Mouse (Mus musculus) ES-Bruce4 (cell line): ENCODE data around the gene Olfr1383. TPM values are rescaled to one million over a fixed set of nuclear protein-coding genes. Genes with fewer than 3 reads are reported as not detected.
"Not testable (repeated sequence)": the region's sequence is repeated elsewhere in the genome, so short reads cannot be mapped to it uniquely, and the experiment has no call there.

Source experiments
- H3K27ac ChIP-seq: 2 replicates; pipeline ENCODE4 v1.5.1; 2012; ENCODE audit warnings: low read length, inconsistent platforms; ENCODE audit not compliant: insufficient read depth
- H3K27me3 ChIP-seq: 2 replicates; pipeline ENCODE4 v1.6.1; 2012; ENCODE audit warnings: mild to moderate bottlenecking, low read length, inconsistent platforms; ENCODE audit not compliant: control insufficient read depth, poor library complexity, insufficient read depth, severe bottlenecking
- H3K36me3 ChIP-seq: 2 replicates; pipeline ENCODE4 v1.6.1; 2012; ENCODE audit warnings: inconsistent platforms, mild to moderate bottlenecking, low read length, moderate library complexity; ENCODE audit not compliant: control insufficient read depth, poor library complexity, insufficient read depth, severe bottlenecking
- H3K4me1 ChIP-seq: one replicate; pipeline ENCODE4 v1.8.1; 2011; ENCODE audit warnings: low read length; ENCODE audit not compliant: control insufficient read depth, insufficient read depth
- H3K4me3 ChIP-seq: 2 replicates; pipeline ENCODE4 v1.5.1; 2011; ENCODE audit warnings: low read depth, mild to moderate bottlenecking, low read length
- H3K9ac ChIP-seq: 2 replicates; pipeline ENCODE4 v1.6.1; 2012; ENCODE audit warnings: low read depth, mild to moderate bottlenecking, inconsistent platforms; ENCODE audit not compliant: poor library complexity, severe bottlenecking
- H3K9me3 ChIP-seq: replicated peaks from 2 replicates; pipeline ENCODE4 v1.6.1; 2012; ENCODE audit warnings: mild to moderate bottlenecking, low read length, inconsistent platforms; ENCODE audit not compliant: control insufficient read depth, poor library complexity, insufficient read depth, severe bottlenecking
- CTCF ChIP-seq: IDR thresholded peaks from one replicate; pipeline ENCODE4 v1.8.1; 2011; ENCODE audit warnings: low read depth, low read length
- EP300 ChIP-seq: IDR thresholded peaks from 2 replicates; pipeline ENCODE4 v1.6.1; 2011; ENCODE audit warnings: low read depth, low read length; ENCODE audit not compliant: insufficient read depth
- POLR2A ChIP-seq: IDR thresholded peaks from one replicate; pipeline ENCODE4 v1.8.1; 2011; ENCODE audit warnings: low read length; ENCODE audit not compliant: insufficient read depth
- polyA plus RNA-seq: library from polyadenylated mRNA; stranded (reverse); fragments of >200 nt; gene quantifications from 2 replicates; pipeline ENCODE4 v1.2.4, GENCODE M21; 2011; ENCODE audit warnings: low read depth; ENCODE audit not compliant: missing spikeins, insufficient read depth, insufficient read length

Gene Olfr1383
- 0.26 and 0.34 TPM in 2 replicates for polyA plus RNA-seq

DNA sequence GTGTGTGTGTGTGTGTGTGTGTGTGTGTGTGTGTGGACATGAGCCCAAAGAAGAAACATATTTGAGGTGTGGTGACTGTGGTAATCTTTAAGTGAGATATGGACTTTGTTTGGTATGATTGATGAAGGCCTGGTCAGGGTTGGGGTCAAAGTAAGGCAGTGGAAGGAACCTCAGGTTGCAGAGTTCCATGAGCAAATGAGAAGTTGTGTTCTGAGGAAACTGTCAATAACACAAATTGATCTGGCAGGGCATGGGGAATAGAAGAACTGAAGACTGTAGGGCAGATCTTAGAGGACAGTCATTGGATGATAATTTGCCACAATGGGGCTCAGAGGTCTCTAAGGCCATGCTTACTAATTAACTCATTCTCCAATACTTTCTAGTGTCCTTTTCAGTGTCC lies at the start of gene Olfr1383:
Gene Olfr1383, plus strand, starts transcription at position 301 of the 400 bp plus-strand sequence.
- no peak within 1 kb of the TSS for H3K9ac ChIP-seq
- no peaks in the 10 kb centered on the region for H3K36me3 ChIP-seq
- no peaks in the 10 kb centered on the region for H3K4me1 ChIP-seq
- no peak within 1 kb of the TSS for H3K4me3 ChIP-seq
- no peaks in the 10 kb centered on the region for H3K27me3 ChIP-seq
- H3K27ac ChIP-seq: no peak within 1 kb of the TSS
- TF ChIP-seq EP300: no peak
- TF ChIP-seq POLR2A: no peak
- TF ChIP-seq CTCF: no peak
- H3K9me3 ChIP-seq: no peaks in the 10 kb centered on the region

GRCm38 (mm10) chr11:49485973-49486372 lies 33.5 kb upstream of the Olfr1383 start:
- H3K9ac ChIP-seq: no peak overlapping the region
- H3K27ac ChIP-seq: no peak overlapping the region
- no peaks in the 10 kb centered on the region for H3K4me1 ChIP-seq
- H3K36me3 ChIP-seq: no peaks in the 10 kb centered on the region
- H3K27me3 ChIP-seq: no peaks in the 10 kb centered on the region
- H3K4me3 ChIP-seq: no peak overlapping the region
- no peaks in the 10 kb centered on the region for H3K9me3 ChIP-seq
- TF ChIP-seq CTCF (no peak), POLR2A (no peak), EP300 (no peak)

DNA sequence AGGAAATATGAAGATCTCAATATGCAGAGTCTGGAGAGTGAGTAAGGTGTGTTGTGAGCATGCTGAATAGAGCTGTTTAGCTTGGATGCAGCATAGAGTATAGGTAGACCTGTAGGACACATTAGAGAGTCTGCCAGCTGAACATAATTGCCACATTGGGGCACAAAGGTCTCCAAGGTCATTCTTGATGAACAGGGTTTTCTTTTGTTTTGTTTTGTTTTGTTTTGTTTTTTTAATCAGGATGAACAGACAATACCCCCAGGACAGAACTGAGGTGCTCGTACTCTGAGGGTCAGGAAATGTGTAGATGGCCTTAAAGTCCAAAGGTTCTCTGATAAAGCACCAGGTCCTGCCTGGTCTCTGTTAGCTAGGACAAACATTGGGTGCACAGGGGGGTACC lies 30.7 kb upstream of the Olfr1383 start, which contains the start of gene Olfr1385:
Gene Olfr1385, plus strand, starts transcription at position 301 of the 400 bp plus-strand sequence.
- H3K9me3 ChIP-seq, H3K36me3 ChIP-seq, H3K9ac ChIP-seq, H3K4me3 ChIP-seq, H3K4me1 ChIP-seq, H3K27me3 ChIP-seq, H3K27ac ChIP-seq: not testable (repeated sequence)

- Histone ChIP-seq H3K4me1 (no peaks in the 10 kb centered on the region), H3K9me3 (no peaks in the 10 kb centered on the region), H3K27me3 (no peaks in the 10 kb centered on the region), H3K36me3 (no peaks in the 10 kb centered on the region), H3K27ac (no peak overlapping the region), H3K9ac (no peak overlapping the region), H3K4me3 (no peak overlapping the region)
- TF ChIP-seq POLR2A (no peak), CTCF (no peak), EP300 (no peak)
Measured at GRCm38 (mm10) chr11:49518086-49518485, 1.4 kb upstream of the Olfr1383 start.

DNA sequence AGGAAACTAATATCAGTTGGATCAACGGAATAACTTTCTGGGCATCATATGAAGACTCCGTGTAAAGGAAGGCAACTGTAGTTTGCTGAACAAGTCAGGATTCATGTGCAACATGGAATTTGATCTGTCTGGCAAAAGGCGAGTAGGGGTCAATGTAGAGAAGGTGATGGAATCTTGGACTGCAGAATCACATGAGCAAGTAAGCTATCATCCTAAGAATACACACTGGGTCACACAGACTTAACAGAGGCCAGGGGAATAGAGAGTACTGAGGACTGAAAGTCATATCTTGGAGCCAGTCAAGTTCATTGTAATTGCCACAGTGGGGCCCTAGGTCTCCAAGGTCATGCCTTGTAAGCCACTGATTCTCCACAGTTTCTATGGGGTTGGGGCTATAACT lies 8.5 kb downstream of the Olfr1383 start, which contains the start of gene Olfr1382:
Gene Olfr1382, plus strand, starts transcription at position 301 of the 400 bp plus-strand sequence.
- Histone ChIP-seq H3K36me3 (no peaks in the 10 kb centered on the region), H3K9me3 (no peaks in the 10 kb centered on the region), H3K4me1 (no peaks in the 10 kb centered on the region), H3K27me3 (no peaks in the 10 kb centered on the region), H3K9ac (no peak within 1 kb of the TSS), H3K27ac (no peak within 1 kb of the TSS), H3K4me3 (no peak within 1 kb of the TSS)
- TF ChIP-seq EP300 (no peak), CTCF (no peak), POLR2A (no peak)

- Histone ChIP-seq H3K9ac (no peak overlapping the region), H3K36me3 (no peaks in the 10 kb centered on the region), H3K4me3 (no peak overlapping the region), H3K9me3 (no peaks in the 10 kb centered on the region), H3K27ac (no peak overlapping the region), H3K4me1 (no peaks in the 10 kb centered on the region), H3K27me3 (no peaks in the 10 kb centered on the region)
- TF ChIP-seq POLR2A: no peak
- no peak for TF ChIP-seq EP300
- no peak for TF ChIP-seq CTCF
Measured at GRCm38 (mm10) chr11:49532761-49533160, 13.3 kb downstream of the Olfr1383 start.

DNA sequence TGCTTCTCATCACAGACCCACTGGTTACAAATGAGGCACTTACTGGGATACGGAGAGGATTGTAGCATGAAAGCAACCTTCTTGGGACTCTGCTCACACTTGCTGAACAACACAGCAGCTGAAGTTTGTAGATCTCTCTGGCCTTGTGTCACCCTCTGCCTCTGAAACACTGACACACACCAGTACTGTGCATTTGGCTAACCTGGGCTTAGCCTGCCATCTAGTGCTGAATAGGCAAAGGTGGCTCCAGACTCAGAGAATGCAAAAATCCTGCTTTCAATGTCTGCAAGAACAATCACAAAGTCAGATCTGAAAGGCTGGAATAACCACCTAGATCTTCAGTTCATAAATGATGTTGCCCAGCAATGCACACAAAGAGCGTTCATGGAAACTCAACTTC lies 17.2 kb downstream of the Olfr1383 start:
- H3K9ac ChIP-seq, H3K27ac ChIP-seq, H3K27me3 ChIP-seq, H3K36me3 ChIP-seq, H3K9me3 ChIP-seq, H3K4me3 ChIP-seq, H3K4me1 ChIP-seq: not testable (repeated sequence)

- H3K9ac ChIP-seq, H3K27me3 ChIP-seq, H3K36me3 ChIP-seq, H3K4me1 ChIP-seq, H3K4me3 ChIP-seq, H3K27ac ChIP-seq, H3K9me3 ChIP-seq: not testable (repeated sequence)
Measured at GRCm38 (mm10) chr11:49543149-49543548, 23.7 kb downstream of the Olfr1383 start, which contains the start of gene Olfr1381. Olfr1381 (plus strand) TSS chr11:49543449.

- not testable (repeated sequence) for H3K27ac ChIP-seq, H3K4me1 ChIP-seq, H3K9me3 ChIP-seq, H3K27me3 ChIP-seq, H3K9ac ChIP-seq, H3K36me3 ChIP-seq, H3K4me3 ChIP-seq
Measured at GRCm38 (mm10) chr11:49554033-49554432, 34.6 kb downstream of the Olfr1383 start.
